17 mouse cellular contexts compared by ENCODE assay signal in genomic region chr8:116661521-116661920, GRCm38 (mm10).
A peak's percentile ranks its signal among the peaks of the same experiment; 100 is the strongest.
DNase-seq lines count a peak whose midpoint lies in the region; ATAC-seq and TF ChIP-seq lines count a peak whose summit lies in the region.
"Had no signal": no experiment of that assay in that cellular context is flagged by ENCODE, and none has a peak within 500 bp of the region (broad histone marks: within the 10 kb centered on the region; RNA-seq: fewer than 3 reads in every experiment).

No protein-coding gene starts in this region.

- no peaks in the 10 kb centered on the region for H3K9me3 ChIP-seq in intestine, embryonic 14.5 days (ENCODE audit: control insufficient read depth, low read length)
- no peaks in the 10 kb centered on the region for H3K9me3 ChIP-seq in intestine, postnatal 0 days (ENCODE audit: control insufficient read depth)
- H3K9me3 ChIP-seq in forebrain, embryonic 16.5 days (ENCODE audit: control insufficient read depth, low read length), result no peaks in the 10 kb centered on the region
- H3K9me3 ChIP-seq: embryonic facial prominence, embryonic 13.5 days; forebrain, embryonic 12.5 days; heart, embryonic 12.5 days; hindbrain, embryonic 10.5 days had no signal

- H3K4me1 ChIP-seq in intestine, embryonic 14.5 days (replicated peaks; ENCODE audit: control insufficient read depth, insufficient read depth, low read length), result no peaks in the 10 kb centered on the region; the same call in 1 of the 2 replicates
- H3K4me1 ChIP-seq in intestine, postnatal 0 days (replicated peaks; ENCODE audit: control insufficient read depth, insufficient read depth, low read length), result no peaks in the 10 kb centered on the region
- no peaks in the 10 kb centered on the region for H3K4me1 ChIP-seq in forebrain, embryonic 16.5 days (replicated peaks; ENCODE audit: control insufficient read depth, insufficient read depth, low read length)
- H3K4me1 ChIP-seq: embryonic facial prominence, embryonic 13.5 days; forebrain, embryonic 12.5 days; hindbrain, embryonic 10.5 days had no signal

- 88% methylated on average over 1 of the region's 1 CpGs for WGBS in intestine, embryonic 14.5 days
- 85% methylated on average over 1 of the region's 1 CpGs for WGBS in intestine, postnatal 0 days
- WGBS in forebrain, embryonic 16.5 days, result 96% methylated on average over 1 of the region's 1 CpGs

- H3K36me3 ChIP-seq in intestine, embryonic 14.5 days (ENCODE audit: control insufficient read depth, insufficient read depth, low read length), result no peaks in the 10 kb centered on the region
- no peaks in the 10 kb centered on the region for H3K36me3 ChIP-seq in intestine, postnatal 0 days (ENCODE audit: control insufficient read depth, insufficient read depth)
- H3K36me3 ChIP-seq in forebrain, embryonic 16.5 days (ENCODE audit: control insufficient read depth, insufficient read depth), result no peaks in the 10 kb centered on the region
- H3K36me3 ChIP-seq: embryonic facial prominence, embryonic 13.5 days; forebrain, embryonic 12.5 days; heart, embryonic 12.5 days; hindbrain, embryonic 10.5 days had no signal

- no peak for ATAC-seq in intestine, embryonic 14.5 days (replicated peaks; ENCODE audit: low FRiP score, low TSS enrichment, low read depth)
- ATAC-seq in intestine, postnatal 0 days, result no peak
- ATAC-seq in forebrain, embryonic 16.5 days, result no peak
- ATAC-seq: intestine, embryonic 16.5 days had no signal

- no peaks in the 10 kb centered on the region for H3K27me3 ChIP-seq in intestine, embryonic 14.5 days (replicated peaks; ENCODE audit: control insufficient read depth, insufficient read depth, low read length)
- no peaks in the 10 kb centered on the region for H3K27me3 ChIP-seq in intestine, postnatal 0 days (replicated peaks; ENCODE audit: control insufficient read depth, insufficient read depth, low read length)
- H3K27me3 ChIP-seq in forebrain, embryonic 16.5 days (replicated peaks; ENCODE audit: control insufficient read depth, insufficient read depth, low read length), result no peaks in the 10 kb centered on the region
- H3K27me3 ChIP-seq: embryonic facial prominence, embryonic 13.5 days; forebrain, embryonic 12.5 days; heart, embryonic 12.5 days had no signal

- no peak overlapping the region for H3K4me2 ChIP-seq in intestine, embryonic 14.5 days (ENCODE audit: low read length)
- H3K4me2 ChIP-seq in intestine, postnatal 0 days (replicated peaks; ENCODE audit: low read depth), result no peak overlapping the region
- no peak overlapping the region for H3K4me2 ChIP-seq in forebrain, embryonic 16.5 days (ENCODE audit: low read length)
- H3K4me2 ChIP-seq: embryonic facial prominence, embryonic 13.5 days; forebrain, embryonic 12.5 days; heart, embryonic 12.5 days; hindbrain, embryonic 14.5 days had no signal

- no peak overlapping the region for H3K4me3 ChIP-seq in intestine, embryonic 14.5 days (ENCODE audit: low read depth, low read length)
- no peak overlapping the region for H3K4me3 ChIP-seq in intestine, postnatal 0 days (ENCODE audit: low read depth, low read length)
- no peak overlapping the region for H3K4me3 ChIP-seq in forebrain, embryonic 16.5 days (replicated peaks; ENCODE audit: low read length)
- H3K4me3 ChIP-seq: embryonic facial prominence, embryonic 13.5 days; forebrain, embryonic 12.5 days; gastrocnemius, adult 2 months; heart, embryonic 12.5 days; hindbrain, embryonic 10.5 days had no signal

- H3K27ac ChIP-seq in intestine, embryonic 14.5 days (ENCODE audit: low read depth), result no peak overlapping the region
- no peak overlapping the region for H3K27ac ChIP-seq in intestine, postnatal 0 days (ENCODE audit: low read depth, low read length)
- H3K27ac ChIP-seq in forebrain, embryonic 16.5 days (ENCODE audit: low read length), result no peak overlapping the region
- H3K27ac ChIP-seq: embryonic facial prominence, embryonic 13.5 days; forebrain, embryonic 12.5 days; gastrocnemius, adult 2 months; hindbrain, embryonic 10.5 days; hindbrain, embryonic 14.5 days had no signal

- no peak overlapping the region for H3K9ac ChIP-seq in intestine, embryonic 14.5 days (ENCODE audit: low read length)
- H3K9ac ChIP-seq in intestine, postnatal 0 days (ENCODE audit: low read depth, low read length), result no peak overlapping the region
- H3K9ac ChIP-seq in forebrain, embryonic 16.5 days (replicated peaks; ENCODE audit: low read depth, low read length), result no peak overlapping the region
- H3K9ac ChIP-seq: embryonic facial prominence, embryonic 13.5 days; forebrain, embryonic 12.5 days; heart, embryonic 12.5 days; hindbrain, embryonic 14.5 days had no signal

- DNase-seq in cerebellum, adult 11-12 months, result peak; percentile 34
- no peak for DNase-seq in cerebellum, postnatal 10 days
- peak; percentile 40 for DNase-seq in intestine, embryonic 14.5 days (ENCODE audit: low spot score)
- DNase-seq in cerebellum, postnatal 25 days, result peak; percentile 36
- DNase-seq in thymus, postnatal 4 days, result no peak
- DNase-seq: adrenal gland, postnatal 14 days; gastrocnemius, adult 2 months; gastrocnemius, postnatal 25 days; kidney, adult 8-10 months had no signal

- TF ChIP-seq CTCF in intestine, postnatal 0 days (IDR thresholded peaks at IDR 0.05; ENCODE audit: low read depth), result no peak

Comparison
In these comparisons a context has a peak if more than half of its experiments do, and no peak if none do; other contexts are left out.
1. DNase-seq: peak in cerebellum, adult 11-12 months (single experiment), intestine, embryonic 14.5 days (single experiment) and cerebellum, postnatal 25 days (2 of 2); none in cerebellum, postnatal 10 days (0 of 2) and thymus, postnatal 4 days (single experiment).